Mouse (Mus musculus) forebrain, embryonic 11.5 days (tissue): ENCODE measurements around the gene Uri1. TPM values are rescaled to one million over a fixed set of nuclear protein-coding genes. Genes with fewer than 3 reads are reported as not detected.

ENCODE experiments used
- ATAC-seq: fragments of 200-750 bp; cut with Nextera tagmentation; replicated peaks from 2 replicates; pipeline ENCODE4 v1.8.0; 2017; ENCODE audit warnings: moderate TSS enrichment; ENCODE audit not compliant: low FRiP score
- DNase-seq: peaks from one replicate; pipeline ENCODE4 v3.0.0-alpha.2; 2017; ENCODE audit warnings: low spot score
- H3K27ac ChIP-seq: fragments of 300-500 bp; sonication (generic); 2 replicates; pipeline ENCODE4 v1.5.1; 2014; ENCODE audit warnings: low read depth, low read length
- H3K27me3 ChIP-seq: fragments of 300-500 bp; sonication (generic); 2 replicates; pipeline ENCODE4 v1.6.1; 2014; ENCODE audit warnings: mild to moderate bottlenecking, low read length, mixed read lengths; ENCODE audit not compliant: control insufficient read depth, insufficient read depth
- H3K36me3 ChIP-seq: fragments of 300-500 bp; sonication (generic); 2 replicates; pipeline ENCODE4 v1.6.1; 2014; ENCODE audit warnings: mild to moderate bottlenecking, low read length, moderate library complexity, mixed read lengths; ENCODE audit not compliant: control insufficient read depth, insufficient read depth
- H3K4me1 ChIP-seq: fragments of 300-500 bp; sonication (generic); replicated peaks from 2 replicates; pipeline ENCODE4 v1.6.1; 2014; ENCODE audit warnings: low read length, mixed read lengths; ENCODE audit not compliant: control insufficient read depth, insufficient read depth
- H3K4me2 ChIP-seq: fragments of 300-500 bp; sonication (generic); 2 replicates; pipeline ENCODE4 v1.6.1; 2014; ENCODE audit warnings: low read depth, mild to moderate bottlenecking, low read length, moderate library complexity, mixed read lengths; ENCODE audit not compliant: severe bottlenecking
- H3K4me3 ChIP-seq: fragments of 300-500 bp; sonication (generic); 2 replicates; pipeline ENCODE4 v1.5.1; 2014; ENCODE audit warnings: low read depth, low read length
- H3K9ac ChIP-seq: fragments of 300-500 bp; sonication (generic); 2 replicates; pipeline ENCODE4 v1.6.1; 2014; ENCODE audit warnings: low read length
- H3K9me3 ChIP-seq: fragments of 300-500 bp; sonication (generic); 2 replicates; pipeline ENCODE4 v1.6.1; 2016; ENCODE audit warnings: low read length, mixed read lengths; ENCODE audit not compliant: control insufficient read depth
- WGBS: fragments of 180-500 bp; shearing (Covaris S2); extraction: QIAGEN DNeasy Blood & Tissue Kit; methylation state at CpG from one replicate; pipeline ENCODE4 v1.1.7; 2014; 5-methylcytosine and 5-hydroxymethylcytosine counted together
- polyA plus RNA-seq: library from polyadenylated mRNA; unstranded; fragments of >200 nt; fragmentation: Nextera tagmentation; extraction: Ambion mirVana; gene quantifications from 2 replicates; pipeline ENCODE4 v1.2.1, GENCODE M21; 2014

Uri1 gene
- polyA plus RNA-seq, 1 experiment from 2014 or later: 50.5 TPM

GRCm38 (mm10) chr7:38024839-38025238, 1.5 kb upstream of the Uri1 start:
- DNase-seq: no peak
- ATAC-seq: no peak
- Histone ChIP-seq H3K36me3 (no peaks in the 10 kb centered on the region), H3K27me3 (no peaks in the 10 kb centered on the region), H3K4me3 (no peak overlapping the region), H3K9ac (no peak overlapping the region), H3K9me3 (no peaks in the 10 kb centered on the region), H3K4me2 (no peak overlapping the region), H3K27ac (no peak overlapping the region), H3K4me1 (no peaks in the 10 kb centered on the region)
- WGBS: 87% methylated on average over 4 of the region's 4 CpGs

- peak; percentile 21; the same call in 1 of the 2 replicates for ATAC-seq
- H3K4me3 ChIP-seq: no peak overlapping the region; the same call in 1 of the 2 replicates
- no peaks in the 10 kb centered on the region for H3K9me3 ChIP-seq
- H3K27ac ChIP-seq: no peak overlapping the region
- WGBS: 40% methylated on average over 2 of the region's 2 CpGs
- H3K4me1 ChIP-seq: no peaks in the 10 kb centered on the region
- peak overlapping the region; percentile 64 for H3K4me2 ChIP-seq
- DNase-seq: no peak
- no peak overlapping the region for H3K9ac ChIP-seq
- H3K36me3 ChIP-seq: no peaks in the 10 kb centered on the region
- no peaks in the 10 kb centered on the region for H3K27me3 ChIP-seq
These were observed 3.6 kb downstream of the Uri1 start for GRCm38 (mm10) chr7:38019770-38020169.

- Histone ChIP-seq H3K9me3 (no peaks in the 10 kb centered on the region), H3K4me2 (peak overlapping the region; percentile 64), H3K4me1 (no peaks in the 10 kb centered on the region), H3K27me3 (no peaks in the 10 kb centered on the region), H3K9ac (peak overlapping the region; percentile 83), H3K4me3 (peak overlapping the region; percentile 80), H3K36me3 (no peaks in the 10 kb centered on the region), H3K27ac (peak overlapping the region; percentile 73)
- under 1% methylated on average over 43 of the region's 49 CpGs for WGBS
- peak; percentile 95 for ATAC-seq
- DNase-seq: peak; percentile 94
These were observed 4.0 kb downstream of the Uri1 start for GRCm38 (mm10) chr7:38019369-38019749.

- H3K36me3 ChIP-seq: no peaks in the 10 kb centered on the region
- WGBS: under 1% methylated on average over 55 of the region's 67 CpGs
- no peaks in the 10 kb centered on the region for H3K4me1 ChIP-seq
These were observed 4.7 kb downstream of the Uri1 start for GRCm38 (mm10) chr7:38018416-38019368.

GRCm38 (mm10) chr7:38015356-38015755, 8.0 kb downstream of the Uri1 start:
- ATAC-seq (no peak), DNase-seq (no peak)
- Histone ChIP-seq H3K4me3 (no peak overlapping the region), H3K27me3 (no peaks in the 10 kb centered on the region), H3K36me3 (no peaks in the 10 kb centered on the region), H3K9me3 (no peaks in the 10 kb centered on the region), H3K27ac (no peak overlapping the region), H3K9ac (no peak overlapping the region), H3K4me1 (no peaks in the 10 kb centered on the region), H3K4me2 (no peak overlapping the region)
- WGBS: 71% methylated on average over 5 of the region's 5 CpGs

More at GRCm38 (mm10) chr7:38018416-38019368, 4.7 kb downstream of the Uri1 start:
- no peaks in the 10 kb centered on the region for H3K9me3 ChIP-seq
- peak overlapping the region; percentile 73 for H3K27ac ChIP-seq
- peak overlapping the region; percentile 83 for H3K9ac ChIP-seq
- peak overlapping the region; percentile 64 for H3K4me2 ChIP-seq
- H3K27me3 ChIP-seq: no peaks in the 10 kb centered on the region
- peak overlapping the region; percentile 80 for H3K4me3 ChIP-seq
- DNase-seq: peak; percentile 67
- peak; percentile 84 for ATAC-seq

- H3K27ac ChIP-seq: no peak overlapping the region
- no peaks in the 10 kb centered on the region for H3K4me1 ChIP-seq
- H3K36me3 ChIP-seq: no peaks in the 10 kb centered on the region
- H3K9ac ChIP-seq: no peak overlapping the region
- no peak overlapping the region for H3K4me3 ChIP-seq
- ATAC-seq (no peak), DNase-seq (no peak)
- no peak overlapping the region for H3K4me2 ChIP-seq
- no peaks in the 10 kb centered on the region for H3K27me3 ChIP-seq
- H3K9me3 ChIP-seq: no peaks in the 10 kb centered on the region
- 85% methylated on average over 3 of the region's 3 CpGs for WGBS
These were observed 9.4 kb downstream of the Uri1 start for GRCm38 (mm10) chr7:38013946-38014345.

GRCm38 (mm10) chr7:38012811-38013210, 10.5 kb downstream of the Uri1 start:
- Histone ChIP-seq H3K4me2 (no peak overlapping the region), H3K27ac (no peak overlapping the region), H3K9ac (no peak overlapping the region), H3K4me1 (no peaks in the 10 kb centered on the region), H3K27me3 (no peaks in the 10 kb centered on the region), H3K9me3 (no peaks in the 10 kb centered on the region), H3K4me3 (no peak overlapping the region), H3K36me3 (no peaks in the 10 kb centered on the region)
- 96% methylated on average over 4 of the region's 4 CpGs for WGBS
- DNase-seq (no peak), ATAC-seq (no peak)

- no peaks in the 10 kb centered on the region for H3K4me1 ChIP-seq
- no peaks in the 10 kb centered on the region for H3K9me3 ChIP-seq
- H3K9ac ChIP-seq: no peak overlapping the region
- DNase-seq (no peak), ATAC-seq (no peak)
- no peak overlapping the region for H3K4me3 ChIP-seq
- 90% methylated on average over 6 of the region's 6 CpGs for WGBS
- no peak overlapping the region for H3K27ac ChIP-seq
- H3K27me3 ChIP-seq: no peaks in the 10 kb centered on the region
- no peak overlapping the region for H3K4me2 ChIP-seq
- no peaks in the 10 kb centered on the region for H3K36me3 ChIP-seq
These were observed 15.0 kb downstream of the Uri1 start for GRCm38 (mm10) chr7:38008359-38008758.
